Mouse (Mus musculus) heart, embryonic 12.5 days (tissue): ENCODE measurements around the gene Pgm1. TPM values are rescaled to one million over a fixed set of nuclear protein-coding genes. Genes with fewer than 3 reads are reported as not detected.

Experiments
- ATAC-seq: fragments of 200-750 bp; cut with Nextera tagmentation; 2 replicates; pipeline ENCODE4 v1.8.0; 2017; ENCODE audit warnings: moderate TSS enrichment, moderate library complexity; ENCODE audit not compliant: insufficient number of reproducible peaks, low FRiP score
- H3K27ac ChIP-seq: fragments of 300-500 bp; sonication (generic); 2 replicates; pipeline ENCODE4 v1.5.1; 2016; ENCODE audit warnings: mild to moderate bottlenecking, moderate library complexity; ENCODE audit not compliant: poor library complexity, severe bottlenecking
- H3K27me3 ChIP-seq: fragments of 300-500 bp; sonication (generic); replicated peaks from 2 replicates; pipeline ENCODE4 v1.6.1; 2016; ENCODE audit warnings: mild to moderate bottlenecking, moderate library complexity
- H3K36me3 ChIP-seq: fragments of 300-500 bp; sonication (generic); 2 replicates; pipeline ENCODE4 v1.6.1; 2016; ENCODE audit warnings: mild to moderate bottlenecking, moderate library complexity
- H3K4me1 ChIP-seq: fragments of 300-500 bp; sonication (generic); replicated peaks from 2 replicates; pipeline ENCODE4 v1.6.1; 2016; ENCODE audit warnings: mild to moderate bottlenecking
- H3K4me2 ChIP-seq: fragments of 300-500 bp; sonication (generic); 2 replicates; pipeline ENCODE4 v1.6.1; 2016; ENCODE audit warnings: mild to moderate bottlenecking, moderate library complexity
- H3K4me3 ChIP-seq: fragments of 300-500 bp; sonication (generic); 2 replicates; pipeline ENCODE4 v1.5.1; 2016; ENCODE audit warnings: mild to moderate bottlenecking
- H3K9ac ChIP-seq: fragments of 300-500 bp; sonication (generic); 2 replicates; pipeline ENCODE4 v1.6.1; 2016; ENCODE audit warnings: mild to moderate bottlenecking, moderate library complexity
- H3K9me3 ChIP-seq: fragments of 300-500 bp; sonication (generic); replicated peaks from 2 replicates; pipeline ENCODE4 v1.6.1; 2016; ENCODE audit warnings: mild to moderate bottlenecking, moderate library complexity
- WGBS: fragments of 180-500 bp; shearing (Covaris S2); methylation state at CpG from one replicate; pipeline ENCODE4 v1.1.7; 2016; 5-methylcytosine and 5-hydroxymethylcytosine counted together
- polyA plus RNA-seq: library from polyadenylated mRNA; unstranded; fragments of >200 nt; fragmentation: Nextera tagmentation; extraction: Ambion mirVana; gene quantifications from 2 replicates; pipeline ENCODE4 v1.2.1, GENCODE M21; 2016

Gene Pgm1
- polyA plus RNA-seq, 1 experiment from 2014 or later, result 247 TPM

DNA sequence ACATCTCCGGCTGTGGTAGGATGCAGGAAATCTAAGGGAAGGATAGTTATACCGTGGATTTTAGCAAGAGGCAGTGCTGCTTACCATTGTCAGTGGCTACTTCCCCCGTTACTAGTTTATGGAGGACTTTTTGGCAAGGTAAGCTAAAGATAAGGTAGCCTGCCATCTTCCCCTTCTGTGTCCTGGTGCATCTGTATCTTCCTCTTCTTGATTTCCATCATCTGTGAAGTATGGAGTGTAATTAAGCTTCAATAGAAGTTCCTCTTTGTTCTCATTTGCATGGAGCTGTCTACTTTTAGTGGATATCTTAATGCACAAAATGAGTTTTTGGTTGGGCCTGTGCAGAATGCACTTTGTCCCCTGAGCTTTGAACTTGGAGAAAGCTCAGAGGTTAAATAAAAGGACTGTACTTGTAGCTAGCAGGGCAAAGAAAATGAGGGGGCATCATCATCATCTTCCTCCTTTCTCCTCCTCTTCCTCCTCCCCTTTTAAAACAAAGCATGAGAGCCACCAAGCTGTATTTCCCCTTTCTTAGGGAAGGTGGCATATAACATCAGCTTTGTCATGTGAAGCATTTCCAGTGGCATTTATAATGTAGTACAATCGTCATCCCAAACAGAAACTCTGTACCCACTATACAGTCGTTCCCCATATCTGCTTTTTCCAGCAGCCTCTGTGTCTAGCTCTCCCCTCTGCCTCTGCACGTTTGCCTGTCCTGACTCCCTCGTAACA lies 29.0 kb downstream of the Pgm1 start:
- peaks cover 9% of the 10 kb centered on the region; the same call in 1 of the 2 replicates for H3K36me3 ChIP-seq
- 56% methylated on average over 7 of the region's 7 CpGs for WGBS
- peaks cover 39% of the 10 kb centered on the region for H3K4me1 ChIP-seq
- no peak for ATAC-seq
- no peaks in the 10 kb centered on the region for H3K9me3 ChIP-seq
- H3K4me3 ChIP-seq, result no peak overlapping the region
- H3K27ac ChIP-seq, result no peak overlapping the region; the same call in 1 of the 2 replicates
- H3K9ac ChIP-seq, result no peak overlapping the region
- H3K4me2 ChIP-seq, result no peak overlapping the region
- H3K27me3 ChIP-seq, result no peaks in the 10 kb centered on the region

GRCm38 (mm10) chr4:99959308-99959707 lies 30.1 kb downstream of the Pgm1 start:
- H3K9ac ChIP-seq, result no peak overlapping the region
- H3K4me2 ChIP-seq, result no peak overlapping the region
- no peak for ATAC-seq
- no peak overlapping the region for H3K4me3 ChIP-seq
- H3K9me3 ChIP-seq, result no peaks in the 10 kb centered on the region
- peaks cover 39% of the 10 kb centered on the region for H3K4me1 ChIP-seq
- H3K36me3 ChIP-seq, result peaks cover 20% of the 10 kb centered on the region
- 45% methylated on average over 3 of the region's 3 CpGs for WGBS
- no peaks in the 10 kb centered on the region for H3K27me3 ChIP-seq
- no peak overlapping the region for H3K27ac ChIP-seq

GRCm38 (mm10) chr4:99966555-99966954 lies 37.3 kb downstream of the Pgm1 start:
- Histone ChIP-seq H3K9me3 (no peaks in the 10 kb centered on the region), H3K36me3 (peaks cover 79% of the 10 kb centered on the region), H3K4me1 (peaks cover 8% of the 10 kb centered on the region), H3K4me2 (no peak overlapping the region), H3K9ac (no peak overlapping the region), H3K4me3 (no peak overlapping the region), H3K27ac (no peak overlapping the region), H3K27me3 (no peaks in the 10 kb centered on the region)
- no peak for ATAC-seq
- 88% methylated on average over 6 of the region's 6 CpGs for WGBS

DNA sequence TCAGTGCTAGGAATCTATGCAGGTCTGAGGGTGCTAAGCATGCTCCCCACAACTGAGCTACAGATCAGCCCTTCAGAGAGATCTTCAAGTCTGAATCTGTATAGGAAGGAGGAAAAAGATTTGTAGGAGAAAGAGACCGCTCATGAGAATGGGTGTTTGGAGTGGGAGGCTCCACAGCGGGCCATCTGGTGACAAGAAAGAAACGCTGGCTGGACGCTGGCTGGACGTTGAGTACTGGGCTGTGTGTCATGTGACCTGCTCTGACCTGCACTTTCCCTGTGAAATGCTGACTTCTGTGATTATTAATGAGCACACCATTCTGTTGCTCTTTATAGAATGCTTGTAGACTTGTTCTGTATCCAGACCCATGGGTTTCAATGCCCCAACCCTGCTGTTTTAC lies 40.1 kb downstream of the Pgm1 start:
- ATAC-seq, result no peak
- Histone ChIP-seq H3K4me3 (no peak overlapping the region), H3K27ac (no peak overlapping the region), H3K27me3 (no peaks in the 10 kb centered on the region), H3K4me1 (no peaks in the 10 kb centered on the region), H3K36me3 (peaks cover 82% of the 10 kb centered on the region), H3K9ac (no peak overlapping the region), H3K9me3 (no peaks in the 10 kb centered on the region), H3K4me2 (no peak overlapping the region)
- 60% methylated on average over 5 of the region's 5 CpGs for WGBS

DNA sequence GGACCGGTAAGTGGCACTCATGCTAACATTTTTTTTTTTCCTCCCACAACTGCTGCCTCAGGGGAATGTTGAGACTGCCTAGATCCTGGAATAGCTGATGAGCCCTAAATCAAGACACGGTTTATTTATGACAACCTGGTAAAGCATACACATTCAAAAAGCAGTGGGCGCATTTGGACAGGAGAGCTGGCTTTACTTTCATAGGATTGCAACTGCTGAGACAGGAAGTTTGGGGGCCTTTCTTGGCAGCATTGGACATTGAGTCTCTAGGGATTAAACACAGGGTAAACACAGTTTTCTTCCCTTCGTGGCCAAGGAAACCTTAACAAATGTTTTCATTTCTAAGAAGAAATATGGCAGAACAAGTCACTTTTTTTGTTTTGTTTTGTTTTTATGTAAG lies 40.9 kb downstream of the Pgm1 start:
- no peak overlapping the region for H3K4me3 ChIP-seq
- H3K27me3 ChIP-seq, result no peaks in the 10 kb centered on the region
- ATAC-seq, result no peak
- no peak overlapping the region for H3K9ac ChIP-seq
- H3K36me3 ChIP-seq, result peaks cover 76% of the 10 kb centered on the region
- no peaks in the 10 kb centered on the region for H3K4me1 ChIP-seq
- 82% methylated on average over 4 of the region's 4 CpGs for WGBS
- H3K27ac ChIP-seq, result no peak overlapping the region
- H3K9me3 ChIP-seq, result no peaks in the 10 kb centered on the region
- H3K4me2 ChIP-seq, result no peak overlapping the region

- Histone ChIP-seq H3K9ac (no peak overlapping the region), H3K9me3 (no peaks in the 10 kb centered on the region), H3K4me2 (no peak overlapping the region), H3K4me3 (no peak overlapping the region), H3K27me3 (no peaks in the 10 kb centered on the region), H3K4me1 (no peaks in the 10 kb centered on the region), H3K36me3 (peaks cover 54% of the 10 kb centered on the region), H3K27ac (no peak overlapping the region)
- 81% methylated on average over 6 of the region's 6 CpGs for WGBS
- no peak for ATAC-seq
Observed at GRCm38 (mm10) chr4:99972886-99973285, 43.7 kb downstream of the Pgm1 start.

- ATAC-seq, result no peak
- no peak overlapping the region for H3K9ac ChIP-seq
- no peaks in the 10 kb centered on the region for H3K4me1 ChIP-seq
- 87% methylated on average over 1 of the region's 1 CpGs for WGBS
- H3K27me3 ChIP-seq, result no peaks in the 10 kb centered on the region
- no peak overlapping the region for H3K4me3 ChIP-seq
- H3K4me2 ChIP-seq, result no peak overlapping the region
- H3K9me3 ChIP-seq, result no peaks in the 10 kb centered on the region
- H3K27ac ChIP-seq, result no peak overlapping the region
- H3K36me3 ChIP-seq, result peaks cover 56% of the 10 kb centered on the region
Observed at GRCm38 (mm10) chr4:99973931-99974330, 44.7 kb downstream of the Pgm1 start.

GRCm38 (mm10) chr4:99974375-99974774 lies 45.2 kb downstream of the Pgm1 start:
- Histone ChIP-seq H3K4me3 (no peak overlapping the region), H3K27me3 (no peaks in the 10 kb centered on the region), H3K4me2 (no peak overlapping the region), H3K9ac (no peak overlapping the region), H3K36me3 (peaks cover 52% of the 10 kb centered on the region), H3K9me3 (no peaks in the 10 kb centered on the region), H3K27ac (no peak overlapping the region), H3K4me1 (no peaks in the 10 kb centered on the region)
- 75% methylated on average over 5 of the region's 5 CpGs for WGBS
- no peak for ATAC-seq

DNA sequence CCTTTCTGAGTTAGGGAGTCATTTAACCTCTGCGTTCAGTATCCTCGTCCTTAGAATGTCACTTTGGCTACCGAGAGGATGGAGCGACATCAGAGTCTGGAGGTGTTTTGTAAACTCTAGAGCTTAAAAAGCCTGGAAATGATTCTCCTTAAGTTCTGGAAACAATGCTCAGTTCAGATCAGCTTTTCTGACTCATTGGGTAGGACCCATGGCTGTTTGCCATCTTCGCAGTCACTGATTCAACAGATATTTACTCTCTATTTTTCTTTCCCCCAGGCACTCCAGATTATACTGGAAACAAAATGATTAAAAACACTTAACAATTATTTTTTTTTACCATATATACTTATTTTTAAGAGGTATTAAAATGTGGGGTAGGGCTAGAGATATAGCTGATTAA lies 50.1 kb downstream of the Pgm1 start:
- Histone ChIP-seq H3K4me1 (peaks cover 17% of the 10 kb centered on the region), H3K4me3 (no peak overlapping the region), H3K27me3 (no peaks in the 10 kb centered on the region), H3K4me2 (no peak overlapping the region), H3K9me3 (no peaks in the 10 kb centered on the region), H3K9ac (no peak overlapping the region), H3K27ac (no peak overlapping the region), H3K36me3 (peaks cover 46% of the 10 kb centered on the region)
- WGBS, result 85% methylated on average over 5 of the region's 5 CpGs
- ATAC-seq, result no peak

DNA sequence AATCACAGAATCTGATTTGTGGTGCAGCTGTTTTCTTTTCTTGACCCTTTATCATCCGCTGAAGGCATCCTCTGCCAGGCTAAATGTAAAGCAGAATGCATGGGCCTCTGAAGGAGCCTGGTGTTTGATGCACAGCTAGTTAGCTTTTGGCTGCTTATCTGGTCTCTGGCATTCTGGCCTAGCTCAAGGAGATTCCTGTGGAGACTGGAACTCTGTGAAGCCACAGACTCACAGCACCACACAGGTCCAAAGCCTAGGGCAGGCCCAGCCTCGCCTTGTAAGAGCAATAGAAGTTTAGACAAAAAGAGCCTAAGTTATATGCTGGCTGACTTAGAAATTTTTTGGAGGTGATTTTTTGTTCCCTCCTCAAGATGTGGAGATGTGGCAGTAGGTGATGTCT lies 52.0 kb downstream of the Pgm1 start:
- Histone ChIP-seq H3K4me1 (peaks cover 18% of the 10 kb centered on the region), H3K9me3 (no peaks in the 10 kb centered on the region), H3K9ac (no peak overlapping the region), H3K27me3 (no peaks in the 10 kb centered on the region), H3K36me3 (peaks cover 59% of the 10 kb centered on the region), H3K4me2 (no peak overlapping the region), H3K4me3 (no peak overlapping the region), H3K27ac (no peak overlapping the region)
- ATAC-seq, result no peak
- WGBS, result 69% methylated on average over 2 of the region's 2 CpGs

GRCm38 (mm10) chr4:99983652-99984368 lies 54.6 kb downstream of the Pgm1 start:
- ATAC-seq, result no peak
- no peak overlapping the region for H3K27ac ChIP-seq
- H3K27me3 ChIP-seq, result no peaks in the 10 kb centered on the region
- WGBS, result 31% methylated on average over 13 of the region's 13 CpGs
- H3K4me3 ChIP-seq, result no peak overlapping the region
- peaks cover 18% of the 10 kb centered on the region for H3K4me1 ChIP-seq
- no peaks in the 10 kb centered on the region for H3K9me3 ChIP-seq
- H3K36me3 ChIP-seq, result peaks cover 71% of the 10 kb centered on the region
- no peak overlapping the region for H3K9ac ChIP-seq
- no peak overlapping the region for H3K4me2 ChIP-seq
